Comparison of ENCODE assay signal across 31 mouse cellular contexts in genomic region chr2:126989919-126990318, GRCm38 (mm10). TPM values are rescaled to one million over a fixed set of nuclear protein-coding genes. Genes with fewer than 3 reads are reported as not detected.
DNase-seq lines count a peak whose midpoint lies in the region; ATAC-seq and TF ChIP-seq lines count a peak whose summit lies in the region.
"Had no signal": no experiment of that assay in that cellular context is flagged by ENCODE, and none has a peak within 500 bp of the region (broad histone marks: within the 10 kb centered on the region; RNA-seq: fewer than 3 reads in every experiment).

No protein-coding gene starts in this region.

- ATAC-seq in intestine, embryonic 14.5 days (replicated peaks; ENCODE audit: low FRiP score, low TSS enrichment, low read depth) = no peak
- no peak for ATAC-seq in intestine, embryonic 16.5 days
- ATAC-seq in limb, embryonic 12.5 days (ENCODE audit: insufficient number of reproducible peaks, insufficient read depth, low FRiP score, low TSS enrichment, low read depth) = peak; percentile 79
- peak; percentile 85 for ATAC-seq in stomach, postnatal 0 days (ENCODE audit: low FRiP score, low TSS enrichment)
- ATAC-seq: forebrain, postnatal 0 days; intestine, embryonic 15.5 days; Patski had no signal

- TF ChIP-seq CTCF in stomach, postnatal 0 days (IDR thresholded peaks at IDR 0.05; ENCODE audit: low read depth) = no peak

- H3K27ac ChIP-seq in intestine, embryonic 14.5 days (ENCODE audit: low read depth) = no peak overlapping the region
- H3K27ac ChIP-seq in intestine, embryonic 16.5 days (ENCODE audit: low read length) = no peak overlapping the region
- H3K27ac ChIP-seq in limb, embryonic 12.5 days = no peak overlapping the region
- H3K27ac ChIP-seq in stomach, postnatal 0 days (replicated peaks) = no peak overlapping the region
- H3K27ac ChIP-seq: heart, adult 2 months; heart, embryonic 13.5 days; hindbrain, embryonic 14.5 days; intestine, embryonic 15.5 days; liver, embryonic 15.5 days; lung, embryonic 15.5 days; neural tube, embryonic 12.5 days had no signal

- no peak overlapping the region for H3K4me3 ChIP-seq in intestine, embryonic 14.5 days (ENCODE audit: low read depth, low read length)
- no peak overlapping the region for H3K4me3 ChIP-seq in intestine, embryonic 16.5 days (ENCODE audit: low read length)
- no peak overlapping the region for H3K4me3 ChIP-seq in limb, embryonic 12.5 days (replicated peaks)
- H3K4me3 ChIP-seq in stomach, postnatal 0 days (ENCODE audit: low read depth, low read length) = no peak overlapping the region
- H3K4me3 ChIP-seq: heart, adult 2 months; heart, embryonic 13.5 days; intestine, embryonic 15.5 days; liver, embryonic 15.5 days; lung, embryonic 15.5 days; megakaryocyte, embryonic 14.5 days; neural tube, embryonic 12.5 days had no signal

- WGBS in intestine, embryonic 14.5 days = 83% methylated on average over 6 of the region's 6 CpGs
- WGBS in intestine, embryonic 16.5 days = 77% methylated on average over 6 of the region's 6 CpGs
- WGBS in limb, embryonic 12.5 days = 51% methylated on average over 6 of the region's 6 CpGs
- 52% methylated on average over 6 of the region's 6 CpGs for WGBS in stomach, postnatal 0 days

- H3K9ac ChIP-seq in intestine, embryonic 14.5 days (ENCODE audit: low read length) = no peak overlapping the region
- no peak overlapping the region for H3K9ac ChIP-seq in intestine, embryonic 16.5 days (ENCODE audit: low read depth, low read length)
- no peak overlapping the region for H3K9ac ChIP-seq in limb, embryonic 12.5 days (replicated peaks)
- H3K9ac ChIP-seq in stomach, postnatal 0 days (ENCODE audit: low read length) = no peak overlapping the region
- H3K9ac ChIP-seq: forebrain, postnatal 0 days; heart, embryonic 13.5 days; hindbrain, embryonic 14.5 days; intestine, embryonic 15.5 days; liver, embryonic 15.5 days; lung, embryonic 15.5 days; neural tube, embryonic 12.5 days had no signal

- no peaks in the 10 kb centered on the region for H3K9me3 ChIP-seq in intestine, embryonic 14.5 days (ENCODE audit: control insufficient read depth, low read length)
- no peaks in the 10 kb centered on the region for H3K9me3 ChIP-seq in intestine, embryonic 16.5 days (ENCODE audit: control insufficient read depth, low read length)
- H3K9me3 ChIP-seq in limb, embryonic 12.5 days = no peaks in the 10 kb centered on the region
- H3K9me3 ChIP-seq in stomach, postnatal 0 days (ENCODE audit: control insufficient read depth, low read length) = no peaks in the 10 kb centered on the region
- H3K9me3 ChIP-seq: G1E; heart, embryonic 13.5 days; intestine, embryonic 15.5 days; liver, embryonic 15.5 days; lung, embryonic 15.5 days; megakaryocyte, embryonic 14.5 days; neural tube, embryonic 12.5 days had no signal

- H3K36me3 ChIP-seq in intestine, embryonic 14.5 days (ENCODE audit: control insufficient read depth, insufficient read depth, low read length) = no peaks in the 10 kb centered on the region
- H3K36me3 ChIP-seq in intestine, embryonic 16.5 days (ENCODE audit: control insufficient read depth, insufficient read depth, low read length) = no peaks in the 10 kb centered on the region
- no peaks in the 10 kb centered on the region for H3K36me3 ChIP-seq in limb, embryonic 12.5 days
- H3K36me3 ChIP-seq in stomach, postnatal 0 days (ENCODE audit: control insufficient read depth, insufficient read depth, low read length) = no peaks in the 10 kb centered on the region
- H3K36me3 ChIP-seq: G1E; heart, embryonic 13.5 days; intestine, embryonic 15.5 days; liver, embryonic 15.5 days; lung, embryonic 15.5 days; neural tube, embryonic 12.5 days had no signal

- H3K4me2 ChIP-seq in intestine, embryonic 14.5 days (ENCODE audit: low read length) = no peak overlapping the region
- H3K4me2 ChIP-seq in intestine, embryonic 16.5 days (ENCODE audit: low read depth, low read length) = no peak overlapping the region
- no peak overlapping the region for H3K4me2 ChIP-seq in limb, embryonic 12.5 days
- H3K4me2 ChIP-seq in stomach, postnatal 0 days (replicated peaks; ENCODE audit: low read depth) = no peak overlapping the region
- H3K4me2 ChIP-seq: heart, embryonic 13.5 days; hindbrain, embryonic 14.5 days; intestine, embryonic 15.5 days; liver, embryonic 15.5 days; lung, embryonic 15.5 days; neural tube, embryonic 12.5 days had no signal

- no peak for TF ChIP-seq EP300 in stomach, postnatal 0 days (optimal IDR thresholded peaks at IDR 0.05)

- H3K27me3 ChIP-seq in intestine, embryonic 14.5 days (replicated peaks; ENCODE audit: control insufficient read depth, insufficient read depth, low read length) = no peaks in the 10 kb centered on the region
- no peaks in the 10 kb centered on the region for H3K27me3 ChIP-seq in intestine, embryonic 16.5 days (replicated peaks; ENCODE audit: control insufficient read depth, insufficient read depth, low read length)
- no peaks in the 10 kb centered on the region for H3K27me3 ChIP-seq in limb, embryonic 12.5 days
- H3K27me3 ChIP-seq in stomach, postnatal 0 days (ENCODE audit: control insufficient read depth, insufficient read depth, low read length) = no peaks in the 10 kb centered on the region
- H3K27me3 ChIP-seq: heart, embryonic 13.5 days; intestine, embryonic 15.5 days; liver, embryonic 15.5 days; lung, embryonic 15.5 days; neural tube, embryonic 12.5 days; Patski had no signal

- DNase-seq in intestine, embryonic 14.5 days (ENCODE audit: low spot score) = peak; percentile 44
- peak; percentile 68 for DNase-seq in stomach, postnatal 0 days (ENCODE audit: low spot score)
- peak; percentile 29 to 62 for DNase-seq in thymus, postnatal 36 days
- DNase-seq in neural tube, embryonic 10.5 days (ENCODE audit: extremely low spot score, low spot score) = no peak
- no peak for DNase-seq in embryo, embryonic 11 days
- DNase-seq: adrenal gland, adult 8-10 months; B cell, adult 2 months; cerebellum, adult 18-20 months; cerebellum, postnatal 25 days; forebrain, postnatal 0 days; gastrocnemius, postnatal 25 days; heart, adult 2 months; heart, postnatal 36 days; kidney, adult 9 months; kidney, postnatal 25 days; layer of hippocampus, postnatal 36 days; liver; lung, postnatal 36 days; midbrain, embryonic 14.5 days; retina, postnatal 1 day had no signal

- H3K4me1 ChIP-seq in intestine, embryonic 14.5 days (replicated peaks; ENCODE audit: control insufficient read depth, insufficient read depth, low read length) = peaks cover 9% of the 10 kb centered on the region; the same call in 1 of the 2 replicates
- 0 out of 2 replicates have a peak, but pooled peaks cover 3% of the 10 kb centered on the region for H3K4me1 ChIP-seq in intestine, embryonic 16.5 days (ENCODE audit: control insufficient read depth, insufficient read depth, low read length)
- H3K4me1 ChIP-seq in limb, embryonic 12.5 days (replicated peaks) = peaks cover 24% of the 10 kb centered on the region; the same call in 1 of the 2 replicates
- H3K4me1 ChIP-seq in stomach, postnatal 0 days (replicated peaks; ENCODE audit: control insufficient read depth, insufficient read depth) = no peaks in the 10 kb centered on the region; the same call in 1 of the 2 replicates
- H3K4me1 ChIP-seq: heart, embryonic 13.5 days; intestine, embryonic 15.5 days; liver, embryonic 15.5 days; lung, embryonic 15.5 days; neural tube, embryonic 12.5 days had no signal

RNA-seq across cellular contexts. Expression of gene Ap4e1, which starts 18.6 kb away (rescaled TPM):
- polyA plus RNA-seq in intestine, embryonic 14.5 days (2014; fragmentation: Nextera tagmentation; extraction: Ambion mirVana) = 10.1 and 12.3 TPM in 2 replicates
- polyA plus RNA-seq in intestine, embryonic 16.5 days (2015; fragmentation: Nextera tagmentation; extraction: Ambion mirVana) = 6.9 and 7.6 TPM in 2 replicates
- 12.3 and 13.8 TPM in 2 replicates for polyA plus RNA-seq in limb, embryonic 12.5 days (2016; fragmentation: Nextera tagmentation; extraction: Ambion mirVana)
- polyA plus RNA-seq in stomach, postnatal 0 days (2015; fragmentation: Nextera tagmentation; extraction: Ambion mirVana) = 3.6 and 3.9 TPM in 2 replicates

RNA-seq across cellular contexts. Expression of gene Sppl2a, which starts 56.9 kb away (rescaled TPM):
- polyA plus RNA-seq in intestine, embryonic 14.5 days (2014; fragmentation: Nextera tagmentation; extraction: Ambion mirVana) = 45.8 and 53.0 TPM in 2 replicates
- polyA plus RNA-seq in intestine, embryonic 16.5 days (2015; fragmentation: Nextera tagmentation; extraction: Ambion mirVana) = 57.8 and 64.3 TPM in 2 replicates
- 41.3 and 42.8 TPM in 2 replicates for polyA plus RNA-seq in limb, embryonic 12.5 days (2016; fragmentation: Nextera tagmentation; extraction: Ambion mirVana)
- 43.4 and 44.8 TPM in 2 replicates for polyA plus RNA-seq in stomach, postnatal 0 days (2015; fragmentation: Nextera tagmentation; extraction: Ambion mirVana)

Comparison
In these comparisons a context has a peak if more than half of its experiments do, and no peak if none do; other contexts are left out.
1. ATAC-seq: peak in limb, embryonic 12.5 days (single experiment) and stomach, postnatal 0 days (single experiment); none in intestine, embryonic 14.5 days (single experiment) and intestine, embryonic 16.5 days (single experiment).
2. DNase-seq: peak in intestine, embryonic 14.5 days (single experiment), stomach, postnatal 0 days (single experiment) and thymus, postnatal 36 days (2 of 2); none in neural tube, embryonic 10.5 days (single experiment) and embryo, embryonic 11 days (single experiment).